Mouse (Mus musculus) CH12F3 (cell line): ENCODE data around the gene Eif4b.

Experiments used
- in situ Hi-C: fragments of 300-500 bp; cut with MboI; formaldehyde crosslinking; loops from 2 replicates; pipeline ENCODE4 v1.14.3; 2020; ENCODE audit warnings: low sequenced_read_pairs

The Eif4b gene

DNA sequence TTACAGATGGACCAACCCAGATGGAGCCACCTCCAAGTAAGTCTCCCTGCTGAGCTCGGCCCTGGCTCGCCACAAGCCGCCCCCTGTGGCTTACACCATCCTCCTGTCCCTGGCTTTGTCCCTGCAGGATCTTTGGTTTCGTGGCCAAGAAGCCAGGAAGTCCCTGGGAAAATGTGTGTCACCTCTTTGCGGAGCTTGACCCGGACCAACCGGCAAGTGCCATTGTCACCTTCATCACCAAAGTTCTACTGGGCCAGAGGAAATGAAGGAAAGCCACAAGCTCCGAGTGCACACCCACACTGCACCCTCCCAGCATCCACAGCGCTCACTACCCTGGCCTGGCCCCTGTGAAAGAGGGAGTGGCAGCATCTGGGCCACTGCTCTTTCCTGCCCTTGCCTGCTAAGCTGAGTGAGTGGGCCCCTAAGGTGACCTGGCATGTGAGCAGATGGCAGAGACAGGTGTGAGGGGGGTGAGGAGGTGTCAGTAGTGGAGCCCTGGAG is 42.2 kb downstream of the Eif4b start:
- in situ Hi-C loops = no loop called here

DNA sequence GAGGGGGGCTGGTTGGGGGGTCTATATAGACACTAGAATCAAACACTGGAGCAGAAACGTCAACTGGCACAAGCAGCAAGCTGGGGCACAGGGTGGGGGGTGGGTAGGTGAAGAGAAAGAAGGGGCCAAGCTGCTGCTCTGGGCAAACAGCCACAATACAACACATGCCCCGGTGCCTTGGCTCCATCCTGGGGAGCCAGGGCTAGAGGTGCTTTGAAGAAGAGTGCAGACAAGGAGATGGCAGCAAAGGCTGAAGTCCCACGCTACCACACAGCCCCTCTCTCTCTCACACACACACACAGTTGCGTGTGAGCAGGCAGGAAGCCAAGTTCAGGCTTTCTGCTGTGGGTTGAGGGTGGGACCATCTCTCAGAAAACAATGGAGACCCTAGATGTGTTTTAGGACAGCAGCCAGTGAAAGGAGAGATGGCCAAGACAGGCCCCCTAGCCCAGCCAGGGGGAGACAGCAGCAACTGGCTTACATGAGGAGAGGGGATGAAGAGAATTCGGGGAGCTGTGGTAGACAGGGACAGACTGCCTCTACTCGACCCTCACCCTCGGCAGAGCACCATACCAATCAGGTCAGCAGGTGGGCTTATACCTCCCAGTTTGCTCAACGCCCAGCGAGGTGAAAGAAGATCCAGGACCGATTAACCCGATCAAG is 43.3 kb downstream of the Eif4b start:
- in situ Hi-C loops = no loop called here

DNA sequence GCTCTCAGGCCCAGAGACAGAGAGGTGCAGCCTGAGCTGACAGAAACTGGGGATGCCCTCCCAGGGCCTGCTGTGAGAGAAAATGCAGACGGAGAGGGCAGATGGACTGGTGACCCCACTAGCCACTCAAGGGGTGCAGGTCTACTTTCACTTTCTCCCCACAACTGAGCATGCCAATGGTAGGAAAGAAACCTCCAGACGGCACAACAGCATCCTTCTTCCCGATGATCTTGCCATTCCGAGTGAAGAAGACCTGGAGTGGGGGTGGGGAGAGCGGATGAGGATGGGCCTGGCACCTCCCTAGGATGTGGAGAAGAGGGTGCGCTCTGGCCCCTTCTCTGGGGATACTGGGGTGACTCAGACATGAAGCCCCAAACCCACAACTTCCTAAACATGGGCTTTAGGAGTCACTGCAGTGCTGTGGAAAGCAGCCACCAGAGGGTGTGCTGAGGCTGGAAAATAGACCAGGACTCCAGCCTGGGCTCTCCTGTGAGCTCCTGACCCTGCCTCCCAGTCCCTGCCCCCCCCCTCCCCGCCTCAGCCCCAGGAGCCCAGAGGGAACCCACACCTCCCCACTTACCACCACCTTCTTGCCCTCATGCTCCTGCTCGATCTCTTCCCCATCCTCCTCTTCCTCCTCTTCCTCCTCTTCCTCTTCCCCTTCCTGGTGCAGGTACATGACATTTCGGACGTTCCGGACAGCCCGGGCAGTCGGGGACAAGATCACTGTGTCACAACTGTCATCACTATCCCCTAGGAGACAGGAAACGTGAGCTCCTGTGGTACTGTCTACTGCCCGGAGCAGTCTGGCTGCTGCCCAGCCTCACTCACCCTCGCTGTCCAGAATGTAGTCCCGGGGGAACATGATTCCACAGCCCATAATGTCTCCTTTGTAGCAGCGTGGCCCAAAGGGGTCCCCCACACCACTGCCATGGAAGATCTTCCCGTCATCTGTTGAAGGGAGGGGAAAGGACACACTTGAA is 44.2 kb downstream of the Eif4b start:
- in situ Hi-C loops = no loop called here

GRCm38 (mm10) chr15:102118591-102118990 is 45.0 kb downstream of the Eif4b start:
- in situ Hi-C loops = no loop called here

DNA sequence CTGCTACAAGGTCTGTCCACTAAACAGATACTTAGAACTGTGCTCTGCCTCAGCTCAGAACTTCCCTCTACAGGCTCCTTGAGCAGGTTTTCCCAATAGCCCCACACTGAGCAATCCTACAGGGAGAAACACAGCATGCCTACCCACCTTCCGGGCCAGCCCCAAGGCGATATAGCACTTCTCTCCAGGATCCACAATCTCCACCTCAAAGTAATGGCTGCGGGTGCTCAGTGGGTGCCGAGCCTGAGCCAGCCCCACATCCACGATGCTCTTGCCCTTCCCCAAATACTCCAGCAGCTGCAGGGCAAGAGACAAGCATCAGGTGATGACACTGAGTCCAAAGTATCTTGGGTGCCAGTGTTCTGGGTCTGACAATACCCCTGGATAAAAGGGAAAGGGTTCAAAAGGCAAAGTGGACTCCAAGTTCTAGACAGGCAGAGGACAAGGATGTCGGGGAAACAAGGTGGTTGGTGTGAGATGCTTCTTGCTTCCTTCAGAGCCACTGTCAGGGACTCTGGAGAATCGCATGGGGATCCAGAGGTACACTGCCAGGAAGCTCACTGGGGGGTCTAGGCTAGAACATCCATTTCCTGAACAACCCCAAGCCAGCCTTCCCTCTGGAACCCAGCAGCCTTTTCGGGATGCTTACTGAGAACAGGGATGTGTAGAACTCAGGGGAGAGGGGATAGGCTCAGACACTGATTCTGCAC is 45.7 kb downstream of the Eif4b start:
- in situ Hi-C loops = no loop called here

- in situ Hi-C loops = no loop called here
Measured at GRCm38 (mm10) chr15:102119831-102120170, 46.2 kb downstream of the Eif4b start.

- in situ Hi-C loops = no loop called here
Measured at GRCm38 (mm10) chr15:102120530-102120929, 47.0 kb downstream of the Eif4b start.

DNA sequence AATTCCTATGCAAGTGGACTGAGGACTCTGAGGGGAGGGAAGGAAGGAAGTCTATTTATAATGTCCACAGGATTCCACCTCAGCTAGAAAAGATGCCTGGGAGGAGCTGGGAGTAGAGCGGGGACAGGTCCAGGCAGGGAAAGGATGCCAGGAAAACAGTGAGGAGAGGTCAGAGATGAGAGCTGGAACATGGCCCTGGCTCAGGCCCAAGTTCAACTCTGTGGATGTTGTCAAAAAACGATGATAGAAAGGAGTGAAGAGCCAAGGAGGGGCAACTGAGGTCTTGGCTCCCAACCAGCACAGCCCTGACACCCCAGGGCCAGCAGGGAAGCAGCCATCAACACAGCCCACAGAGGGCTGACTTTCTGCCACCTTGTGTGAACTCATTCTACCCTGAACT is 52.7 kb downstream of the Eif4b start:
- in situ Hi-C loops = no loop called here

DNA sequence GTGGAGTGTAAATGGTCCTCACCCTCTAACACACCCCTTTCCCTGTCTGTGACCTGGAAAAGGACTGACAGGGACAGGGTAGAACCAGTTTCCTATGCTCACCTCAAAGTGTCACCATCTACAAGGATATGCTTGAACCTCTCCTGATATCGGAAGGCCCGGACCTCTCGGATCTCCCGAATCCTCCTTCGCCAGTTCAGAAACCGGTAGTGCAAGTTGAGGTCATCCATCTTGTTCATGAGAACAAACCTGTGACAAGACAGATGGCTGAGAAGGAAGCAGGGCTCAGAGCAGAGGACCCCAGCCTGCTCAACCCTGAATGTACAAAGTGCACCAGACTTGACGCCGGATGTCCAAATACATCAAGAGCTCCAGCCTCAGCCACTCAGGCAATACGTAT is 59.7 kb downstream of the Eif4b start:
- in situ Hi-C loops = no loop called here

DNA sequence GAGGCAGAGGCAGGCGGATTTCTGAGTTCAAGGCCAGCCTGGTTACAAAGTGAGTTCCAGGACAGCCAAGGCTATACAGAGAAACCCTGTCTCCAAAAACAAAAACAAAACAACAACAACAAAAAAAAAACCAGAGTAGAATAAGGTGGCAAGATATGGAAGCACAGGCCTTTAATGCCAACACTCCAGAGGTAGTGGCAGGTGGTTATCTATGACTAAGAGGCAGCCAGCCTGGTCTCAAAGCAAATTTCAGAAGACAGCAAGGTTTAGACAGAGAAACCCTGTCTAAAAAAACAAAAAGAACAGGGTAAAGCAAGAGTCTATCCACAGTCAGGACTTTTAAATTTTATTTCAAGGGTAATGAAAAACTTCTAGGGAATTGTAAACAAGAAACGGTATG is 61.1 kb downstream of the Eif4b start:
- in situ Hi-C loops = no loop called here

DNA sequence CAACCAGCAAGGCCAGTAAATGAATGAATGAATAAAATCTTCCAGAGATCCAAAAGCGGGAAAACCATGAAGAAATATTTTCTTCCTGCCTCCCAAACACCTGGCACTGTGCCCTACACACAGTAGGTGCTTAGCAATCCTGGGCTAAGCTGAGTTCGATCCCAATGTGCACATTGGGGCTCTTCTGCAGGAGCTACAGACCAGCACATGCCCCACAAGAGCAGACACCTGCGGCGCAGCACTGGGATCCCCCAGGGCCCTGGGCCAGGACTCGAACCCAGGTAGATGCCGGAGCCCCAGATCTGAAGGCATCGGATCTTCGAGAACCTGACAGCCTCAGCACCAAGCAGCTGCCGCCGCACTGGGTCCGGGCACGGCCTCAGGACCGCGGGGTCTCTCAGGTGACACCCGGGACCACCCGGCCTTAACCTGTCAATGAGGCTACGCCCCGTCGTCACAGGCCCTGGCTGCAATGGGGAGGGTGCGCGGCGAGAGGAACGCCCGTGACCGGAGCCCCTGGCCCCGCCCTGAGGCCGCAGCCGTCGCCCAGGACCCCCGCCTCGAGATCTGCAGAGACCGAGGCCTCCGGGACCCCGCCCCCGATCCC is 62.1 kb downstream of the Eif4b start:
- in situ Hi-C loops = no loop called here

DNA sequence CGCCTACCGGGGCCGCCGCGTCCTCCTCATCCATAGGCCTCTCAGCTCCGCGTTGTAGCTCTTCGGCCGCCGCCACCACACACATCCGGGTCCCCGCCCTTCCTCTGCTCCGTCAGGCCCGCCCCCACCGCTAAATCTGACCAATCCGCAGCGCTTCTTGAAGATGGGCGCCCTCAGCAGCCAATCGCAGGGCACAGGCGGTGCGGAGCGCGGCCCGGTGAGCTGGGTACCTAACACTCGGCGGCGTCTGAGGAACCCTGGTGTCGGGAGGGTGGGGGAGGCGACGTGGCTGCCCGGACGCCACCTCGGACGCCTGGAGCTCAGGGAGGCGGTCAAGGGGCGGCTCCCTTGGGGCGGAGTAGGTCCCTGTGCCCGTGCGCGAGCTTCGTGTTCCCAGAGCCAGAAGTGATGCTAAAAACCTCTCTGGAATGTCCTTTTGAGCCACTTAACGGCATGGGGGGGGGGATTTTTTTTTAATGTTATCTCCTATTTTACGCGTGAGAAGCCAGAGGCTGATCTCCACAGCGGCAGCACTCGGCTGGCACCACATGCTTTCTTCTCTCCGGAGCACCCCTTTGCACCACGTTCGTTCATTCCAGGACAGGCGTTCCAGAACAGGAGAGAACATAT is 62.7 kb downstream of the Eif4b start, which contains the start of gene Spryd3:
TSS of gene Spryd3 (minus strand) at position 106 of the 630 bp plus-strand sequence.
- in situ Hi-C loops = no loop called here

DNA sequence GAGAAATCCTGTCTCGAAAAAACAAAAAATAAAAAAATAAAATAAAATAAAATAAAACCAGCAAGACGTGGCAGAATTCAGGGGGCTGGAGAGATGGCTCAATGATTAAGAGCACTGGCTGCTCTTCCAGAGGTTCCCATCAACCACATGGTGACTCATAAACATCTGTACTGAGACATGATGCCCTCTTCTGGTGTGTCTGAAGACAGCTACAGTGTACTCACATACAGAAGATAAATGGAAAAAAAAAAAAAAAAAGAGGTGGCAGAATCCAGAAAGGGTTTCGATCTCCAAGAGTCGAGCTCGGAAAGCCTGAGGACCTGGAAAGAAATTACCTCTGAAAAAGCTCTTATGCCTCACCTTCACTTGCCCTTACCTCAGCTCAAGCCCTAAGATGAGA is 67.5 kb downstream of the Eif4b start:
- in situ Hi-C loops = no loop called here

- in situ Hi-C loops = no loop called here
Measured at GRCm38 (mm10) chr15:102142914-102143912, 69.6 kb downstream of the Eif4b start.

GRCm38 (mm10) chr15:102144274-102144711 is 70.7 kb downstream of the Eif4b start, which contains the start of gene Igfbp6:
Gene Igfbp6 (plus strand): TSS chr15:102144362.
- in situ Hi-C loops = no loop called here

DNA sequence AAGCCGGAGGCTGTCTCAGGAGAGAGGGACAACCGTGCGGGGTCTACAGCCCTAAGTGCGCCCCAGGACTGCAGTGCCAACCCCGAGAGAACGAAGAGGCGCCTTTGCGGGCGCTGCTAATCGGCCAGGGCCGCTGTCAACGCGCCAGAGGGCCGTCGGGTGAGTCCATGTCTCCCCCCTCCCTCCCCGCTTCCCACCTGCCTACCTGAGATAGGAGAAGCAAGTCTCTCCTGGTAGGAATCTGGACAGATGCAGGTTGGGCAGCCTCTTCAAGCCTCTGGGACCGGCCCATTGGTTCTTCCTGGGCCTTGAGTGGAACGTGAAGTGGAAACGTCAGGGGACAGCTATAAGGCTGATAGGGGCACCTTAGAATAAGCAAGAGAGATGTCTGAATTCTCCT is 71.2 kb downstream of the Eif4b start:
- in situ Hi-C loops = no loop called here

- in situ Hi-C loops = no loop called here
Measured at GRCm38 (mm10) chr15:102145330-102145729, 71.8 kb downstream of the Eif4b start.

DNA sequence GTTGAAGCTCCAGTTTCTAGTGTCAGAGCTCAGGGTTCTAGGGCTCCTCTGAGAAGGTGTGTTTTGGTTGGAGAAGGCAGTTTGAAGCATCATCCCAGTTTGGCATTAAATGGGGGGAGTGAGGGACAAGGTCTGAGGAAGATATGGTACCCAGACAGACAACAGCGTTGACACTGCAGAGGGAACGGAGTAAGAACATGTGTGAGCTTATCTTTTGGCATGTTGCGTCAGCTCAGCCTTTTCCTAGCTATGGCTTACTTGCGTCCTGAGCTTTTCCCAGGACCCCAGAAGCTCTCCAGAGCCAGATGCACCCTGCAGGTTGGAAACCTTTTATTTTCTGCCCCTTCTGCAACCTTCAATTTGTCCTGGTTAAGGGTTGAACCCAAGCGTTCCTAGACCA is 72.5 kb downstream of the Eif4b start:
- in situ Hi-C loops = no loop called here
